Mouse (Mus musculus): ENCODE data around the gene Nab1.
"Not testable (repeated sequence)": the region's sequence is repeated elsewhere in the genome, so short reads cannot be mapped to it uniquely, and the experiment has no call there.

The Nab1 gene

GRCm38 (mm10) chr1:52500314-52500981, at the start of gene Nab1:
Gene Nab1 (minus strand): TSS chr1:52500679.
- peak; percentile 85 for DNase-seq

GRCm38 (mm10) chr1:52547451-52547850, 47.0 kb upstream of the Nab1 start:
- DNase-seq: no peak

- DNase-seq: no peak
Measured at GRCm38 (mm10) chr1:52546796-52547195, 46.3 kb upstream of the Nab1 start.

GRCm38 (mm10) chr1:52540124-52540523, 39.6 kb upstream of the Nab1 start:
- DNase-seq: not testable (repeated sequence)

GRCm38 (mm10) chr1:52529933-52530332, 29.5 kb upstream of the Nab1 start:
- no peak for DNase-seq

GRCm38 (mm10) chr1:52527656-52528055, 27.2 kb upstream of the Nab1 start:
- DNase-seq: no peak

- DNase-seq: no peak
Measured at GRCm38 (mm10) chr1:52527252-52527651, 26.8 kb upstream of the Nab1 start.

GRCm38 (mm10) chr1:52524663-52525062, 24.2 kb upstream of the Nab1 start:
- no peak for DNase-seq

- DNase-seq: no peak
Measured at GRCm38 (mm10) chr1:52524150-52524549, 23.7 kb upstream of the Nab1 start.

- no peak for DNase-seq
Measured at GRCm38 (mm10) chr1:52521436-52521993, 21.0 kb upstream of the Nab1 start.

GRCm38 (mm10) chr1:52520131-52520530, 19.7 kb upstream of the Nab1 start:
- no peak for DNase-seq

GRCm38 (mm10) chr1:52515249-52515648, 14.8 kb upstream of the Nab1 start:
- no peak for DNase-seq

- no peak for DNase-seq
Measured at GRCm38 (mm10) chr1:52511788-52512425, 11.4 kb upstream of the Nab1 start.

- no peak for DNase-seq
Measured at GRCm38 (mm10) chr1:52506211-52506610, 5.7 kb upstream of the Nab1 start.

- no peak for DNase-seq
Measured at GRCm38 (mm10) chr1:52502296-52502695, 1.8 kb upstream of the Nab1 start.

GRCm38 (mm10) chr1:52501688-52502133, 1.2 kb upstream of the Nab1 start:
- DNase-seq: no peak

GRCm38 (mm10) chr1:52501090-52501489, 611 bp upstream of the Nab1 start:
- no peak for DNase-seq

- peak; percentile 60 for DNase-seq
Measured at GRCm38 (mm10) chr1:52499601-52500313, 722 bp downstream of the Nab1 start.

- no peak for DNase-seq
Measured at GRCm38 (mm10) chr1:52498786-52499450, 1.6 kb downstream of the Nab1 start.

GRCm38 (mm10) chr1:52489538-52490181, 10.8 kb downstream of the Nab1 start:
- peak; percentile 52 for DNase-seq

GRCm38 (mm10) chr1:52484980-52485379, 15.5 kb downstream of the Nab1 start:
- DNase-seq: no peak

- DNase-seq: no peak
Measured at GRCm38 (mm10) chr1:52474291-52474690, 26.2 kb downstream of the Nab1 start.
